Mouse (Mus musculus): ENCODE measurements at regions not wholly inside any gene's neighbourhood (a gene's known extent, or its start where the extent isn't known, plus 50 kb on each side); places are given as distances from the start of the nearest gene placed in this dataset.

DNA sequence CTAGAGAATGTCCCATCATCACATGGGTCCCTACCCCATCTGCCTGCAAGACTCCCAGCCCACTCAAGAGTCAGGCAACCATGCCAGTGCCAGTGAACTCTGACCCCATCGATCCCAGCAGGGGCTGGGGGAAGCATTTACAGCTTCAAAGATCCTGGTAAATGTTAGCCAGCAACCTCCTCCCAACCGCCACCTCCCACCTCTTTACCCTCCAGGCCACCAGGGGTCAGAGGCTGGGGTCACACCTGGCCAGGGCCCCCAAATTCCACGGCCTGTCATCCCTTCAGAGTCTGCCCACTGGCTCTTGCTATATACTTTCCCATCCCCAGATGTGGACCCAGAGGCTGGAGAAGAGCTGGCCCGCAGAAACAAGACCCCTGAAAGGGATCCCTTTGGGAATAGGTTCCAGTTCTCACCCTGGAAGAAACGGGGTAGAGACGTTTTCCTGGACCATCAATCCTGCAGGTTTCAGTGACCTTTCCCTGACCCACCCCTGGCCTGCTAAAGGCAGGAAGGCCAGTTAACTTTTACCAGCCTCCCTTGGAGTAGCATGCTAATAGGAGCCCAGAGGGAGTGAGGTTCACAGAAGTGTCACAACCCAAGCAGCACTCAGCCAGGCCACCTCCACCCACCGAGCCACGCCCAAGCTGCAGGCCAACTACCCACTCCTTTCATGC, 132.9 kb upstream of the Zfp703 start:
- H3K4me2 ChIP-seq (ENCODE audit: low read depth, low read length), result no peak overlapping the region
- DNase-seq (no peak), ATAC-seq (no peak)
- no peak overlapping the region for H3K27ac ChIP-seq (ENCODE audit: low read depth)
- H3K4me3 ChIP-seq (ENCODE audit: low read depth, low read length), result no peak overlapping the region
- no peaks in the 10 kb centered on the region for H3K27me3 ChIP-seq (ENCODE audit: insufficient read depth, low read length)
- H3K9ac ChIP-seq (replicated peaks), result no peak overlapping the region
- TF ChIP-seq CTCF (IDR thresholded peaks at IDR 0.05; ENCODE audit: low read depth) (no peak), EP300 (IDR thresholded peaks at IDR 0.05; ENCODE audit: low read depth) (no peak)
- peaks cover 14% of the 10 kb centered on the region; the same call in 1 of the 2 replicates for H3K4me1 ChIP-seq (ENCODE audit: insufficient read depth)
- H3K36me3 ChIP-seq (replicated peaks; ENCODE audit: insufficient read depth, low read length), result no peaks in the 10 kb centered on the region
- 41% methylated on average over 8 of the region's 8 CpGs for WGBS (ENCODE audit: insufficient replicate concordance)
- H3K9me3 ChIP-seq (ENCODE audit: low read length), result no peaks in the 10 kb centered on the region

- Histone ChIP-seq H3K36me3 (replicated peaks; ENCODE audit: insufficient read depth, low read length) (no peaks in the 10 kb centered on the region), H3K4me3 (ENCODE audit: low read depth, low read length) (no peak overlapping the region), H3K27ac (ENCODE audit: low read depth) (no peak overlapping the region), H3K4me1 (ENCODE audit: insufficient read depth) (peaks cover 18% of the 10 kb centered on the region), H3K27me3 (ENCODE audit: insufficient read depth, low read length) (no peaks in the 10 kb centered on the region), H3K9me3 (ENCODE audit: low read length) (no peaks in the 10 kb centered on the region), H3K9ac (replicated peaks) (no peak overlapping the region), H3K4me2 (ENCODE audit: low read depth, low read length) (no peak overlapping the region)
- 58% methylated on average over 6 of the region's 6 CpGs for WGBS (ENCODE audit: insufficient replicate concordance)
- DNase-seq (no peak), ATAC-seq (no peak)
- TF ChIP-seq EP300 (IDR thresholded peaks at IDR 0.05; ENCODE audit: low read depth), result no peak
- no peak for TF ChIP-seq CTCF (IDR thresholded peaks at IDR 0.05; ENCODE audit: low read depth)
Observed at GRCm38 (mm10) chr8:26844809-26845143, 132.3 kb upstream of the Zfp703 start.

- peaks cover 21% of the 10 kb centered on the region for H3K4me1 ChIP-seq (ENCODE audit: insufficient read depth)
- H3K36me3 ChIP-seq (replicated peaks; ENCODE audit: insufficient read depth, low read length), result no peaks in the 10 kb centered on the region
- WGBS (ENCODE audit: insufficient replicate concordance), result 61% methylated on average over 11 of the region's 11 CpGs
- H3K4me2 ChIP-seq (ENCODE audit: low read depth, low read length), result no peak overlapping the region
- ATAC-seq (no peak), DNase-seq (no peak)
- no peaks in the 10 kb centered on the region for H3K9me3 ChIP-seq (ENCODE audit: low read length)
- no peak overlapping the region for H3K9ac ChIP-seq (replicated peaks)
- H3K27me3 ChIP-seq (ENCODE audit: insufficient read depth, low read length), result no peaks in the 10 kb centered on the region
- no peak overlapping the region for H3K4me3 ChIP-seq (ENCODE audit: low read depth, low read length)
- no peak for TF ChIP-seq EP300 (IDR thresholded peaks at IDR 0.05; ENCODE audit: low read depth)
- no peak for TF ChIP-seq CTCF (IDR thresholded peaks at IDR 0.05; ENCODE audit: low read depth)
- no peak overlapping the region for H3K27ac ChIP-seq (ENCODE audit: low read depth)
Observed at GRCm38 (mm10) chr8:26845481-26846194, 131.5 kb upstream of the Zfp703 start.

- WGBS (ENCODE audit: insufficient replicate concordance), result 68% methylated on average over 9 of the region's 9 CpGs
- DNase-seq, result no peak
Observed at GRCm38 (mm10) chr8:26847009-26847408, 130.1 kb upstream of the Zfp703 start.

GRCm38 (mm10) chr8:26848098-26848772, 128.9 kb upstream of the Zfp703 start:
- no peak for TF ChIP-seq CTCF (IDR thresholded peaks at IDR 0.05; ENCODE audit: low read depth)
- TF ChIP-seq EP300 (IDR thresholded peaks at IDR 0.05; ENCODE audit: low read depth), result no peak
- no peak overlapping the region for H3K27ac ChIP-seq (ENCODE audit: low read depth)
- WGBS (ENCODE audit: insufficient replicate concordance), result 76% methylated on average over 17 of the region's 17 CpGs
- H3K4me2 ChIP-seq (ENCODE audit: low read depth, low read length), result no peak overlapping the region
- H3K9me3 ChIP-seq (ENCODE audit: low read length), result no peaks in the 10 kb centered on the region
- no peaks in the 10 kb centered on the region for H3K36me3 ChIP-seq (replicated peaks; ENCODE audit: insufficient read depth, low read length)
- no peak for DNase-seq
- H3K27me3 ChIP-seq (ENCODE audit: insufficient read depth, low read length), result no peaks in the 10 kb centered on the region
- no peak overlapping the region for H3K4me3 ChIP-seq (ENCODE audit: low read depth, low read length)
- no peak for ATAC-seq
- H3K9ac ChIP-seq (replicated peaks), result no peak overlapping the region
- peaks cover 21% of the 10 kb centered on the region for H3K4me1 ChIP-seq (ENCODE audit: insufficient read depth)

More at GRCm38 (mm10) chr8:26847009-26847408, 130.1 kb upstream of the Zfp703 start:
- Histone ChIP-seq H3K27me3 (ENCODE audit: insufficient read depth, low read length) (no peaks in the 10 kb centered on the region), H3K4me1 (ENCODE audit: insufficient read depth) (peaks cover 21% of the 10 kb centered on the region), H3K9ac (replicated peaks) (no peak overlapping the region), H3K9me3 (ENCODE audit: low read length) (no peaks in the 10 kb centered on the region), H3K4me3 (ENCODE audit: low read depth, low read length) (no peak overlapping the region), H3K27ac (ENCODE audit: low read depth) (no peak overlapping the region), H3K4me2 (ENCODE audit: low read depth, low read length) (no peak overlapping the region), H3K36me3 (replicated peaks; ENCODE audit: insufficient read depth, low read length) (no peaks in the 10 kb centered on the region)
- TF ChIP-seq CTCF (IDR thresholded peaks at IDR 0.05; ENCODE audit: low read depth), result no peak
- no peak for TF ChIP-seq EP300 (IDR thresholded peaks at IDR 0.05; ENCODE audit: low read depth)
- ATAC-seq, result no peak

DNA sequence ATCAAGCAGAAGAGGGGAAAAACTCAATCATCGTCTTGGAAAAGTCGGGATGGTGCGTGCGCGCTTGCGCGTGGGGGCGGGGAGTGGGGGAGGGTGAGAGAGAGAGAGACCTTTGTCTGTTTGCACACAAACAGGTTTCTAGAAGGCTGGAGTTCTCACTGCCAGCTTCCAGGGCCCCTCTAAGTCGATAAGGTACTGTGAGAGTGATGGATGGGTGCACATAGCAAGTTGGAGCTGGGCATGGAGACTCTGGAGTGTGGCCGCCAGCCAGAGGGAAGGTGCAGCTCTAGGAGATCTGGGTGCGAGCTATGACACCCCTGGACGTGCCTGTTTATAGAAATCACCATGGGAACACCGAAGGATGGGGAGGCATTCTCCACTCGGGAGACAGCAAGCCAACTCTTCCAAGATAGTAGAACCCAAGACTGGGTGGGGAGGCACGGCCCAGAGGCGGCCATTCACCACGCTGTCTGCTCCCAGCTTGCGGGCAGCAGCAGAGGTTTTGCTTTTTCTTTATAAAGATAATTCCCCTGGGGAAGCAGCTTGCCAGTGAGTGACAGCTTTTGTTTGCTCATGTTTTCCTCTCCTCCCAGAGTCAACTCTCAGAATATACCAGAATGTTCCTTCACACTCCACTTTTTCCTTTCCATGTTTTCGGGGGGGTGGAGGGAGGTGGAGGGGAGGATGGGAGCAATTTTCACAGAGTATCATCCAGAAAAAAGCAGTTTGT, 128.0 kb upstream of the Zfp703 start:
- H3K9ac ChIP-seq (replicated peaks), result no peak overlapping the region
- H3K9me3 ChIP-seq (ENCODE audit: low read length), result no peaks in the 10 kb centered on the region
- H3K4me3 ChIP-seq (ENCODE audit: low read depth, low read length), result no peak overlapping the region
- H3K27ac ChIP-seq (ENCODE audit: low read depth), result no peak overlapping the region
- ATAC-seq (no peak), DNase-seq (no peak)
- H3K27me3 ChIP-seq (ENCODE audit: insufficient read depth, low read length), result no peaks in the 10 kb centered on the region
- H3K36me3 ChIP-seq (replicated peaks; ENCODE audit: insufficient read depth, low read length), result no peaks in the 10 kb centered on the region
- H3K4me2 ChIP-seq (ENCODE audit: low read depth, low read length), result peak overlapping the region; percentile 26; the same call in 1 of the 2 replicates
- peaks cover 21% of the 10 kb centered on the region for H3K4me1 ChIP-seq (ENCODE audit: insufficient read depth)
- WGBS (ENCODE audit: insufficient replicate concordance), result 74% methylated on average over 19 of the region's 19 CpGs
- TF ChIP-seq EP300 (IDR thresholded peaks at IDR 0.05; ENCODE audit: low read depth), result no peak
- no peak for TF ChIP-seq CTCF (IDR thresholded peaks at IDR 0.05; ENCODE audit: low read depth)
